Mouse (Mus musculus): ENCODE results near the gene Zfp462.
"Not testable (repeated sequence)": the region's sequence is repeated elsewhere in the genome, so short reads cannot be mapped to it uniquely, and the experiment has no call there.

Zfp462 gene

GRCm38 (mm10) chr4:54944921-54945430 is at the start of gene Zfp462:
Gene Zfp462, plus strand, starts transcription at chr4:54945048.
- no peak for DNase-seq (ENCODE audit: low spot score in 2 of 2)

- no peak for DNase-seq (ENCODE audit: low spot score in 2 of 2)
Observed at GRCm38 (mm10) chr4:54896017-54896416, 48.8 kb upstream of the Zfp462 start.

GRCm38 (mm10) chr4:54904641-54905040 is 40.2 kb upstream of the Zfp462 start:
- no peak for DNase-seq (ENCODE audit: low spot score in 2 of 2)

- DNase-seq (ENCODE audit: low spot score in 2 of 2): no peak
Observed at GRCm38 (mm10) chr4:54905399-54905953, 39.4 kb upstream of the Zfp462 start.

- DNase-seq (ENCODE audit: low spot score in 2 of 2): no peak
Observed at GRCm38 (mm10) chr4:54910300-54910699, 34.5 kb upstream of the Zfp462 start.

GRCm38 (mm10) chr4:54918276-54918675 is 26.6 kb upstream of the Zfp462 start:
- DNase-seq (ENCODE audit: low spot score in 2 of 2): no peak

- DNase-seq (ENCODE audit: low spot score in 2 of 2): no peak
Observed at GRCm38 (mm10) chr4:54923386-54923785, 21.5 kb upstream of the Zfp462 start.

- no peak for DNase-seq (ENCODE audit: low spot score in 2 of 2)
Observed at GRCm38 (mm10) chr4:54924306-54924705, 20.5 kb upstream of the Zfp462 start.

GRCm38 (mm10) chr4:54926456-54926855 is 18.4 kb upstream of the Zfp462 start:
- DNase-seq (ENCODE audit: low spot score in 2 of 2): not testable (repeated sequence)

- DNase-seq (ENCODE audit: low spot score in 2 of 2): not testable (repeated sequence)
Observed at GRCm38 (mm10) chr4:54927321-54928062, 17.4 kb upstream of the Zfp462 start.

- no peak for DNase-seq (ENCODE audit: low spot score in 2 of 2)
Observed at GRCm38 (mm10) chr4:54929686-54930085, 15.2 kb upstream of the Zfp462 start.

GRCm38 (mm10) chr4:54932668-54933067 is 12.2 kb upstream of the Zfp462 start:
- no peak for DNase-seq (ENCODE audit: low spot score in 2 of 2)

GRCm38 (mm10) chr4:54937161-54937560 is 7.7 kb upstream of the Zfp462 start:
- DNase-seq (ENCODE audit: low spot score in 2 of 2): no peak

GRCm38 (mm10) chr4:54945603-54946445 is 976 bp downstream of the Zfp462 start:
- DNase-seq (ENCODE audit: low spot score in 2 of 2): no peak

GRCm38 (mm10) chr4:54946662-54947055 is 1.8 kb downstream of the Zfp462 start:
- DNase-seq (ENCODE audit: low spot score in 2 of 2): no peak

GRCm38 (mm10) chr4:54947056-54947990 is 2.5 kb downstream of the Zfp462 start:
- no peak for DNase-seq (ENCODE audit: low spot score in 2 of 2)

GRCm38 (mm10) chr4:54947991-54948615 is 3.3 kb downstream of the Zfp462 start:
- no peak for DNase-seq (ENCODE audit: low spot score in 2 of 2)

- no peak for DNase-seq (ENCODE audit: low spot score in 2 of 2)
Observed at GRCm38 (mm10) chr4:54948616-54949560, 4.0 kb downstream of the Zfp462 start.

GRCm38 (mm10) chr4:54949561-54949940 is 4.7 kb downstream of the Zfp462 start:
- DNase-seq (ENCODE audit: low spot score in 2 of 2): no peak

GRCm38 (mm10) chr4:54950136-54950535 is 5.3 kb downstream of the Zfp462 start:
- DNase-seq (ENCODE audit: low spot score in 2 of 2): no peak
